Mouse (Mus musculus): Measurements from ENCODE around the gene Zfp974. TPM values are rescaled to one million over a fixed set of nuclear protein-coding genes. Genes with fewer than 3 reads are reported as not detected.
"Not testable (repeated sequence)": the region's sequence is repeated elsewhere in the genome, so short reads cannot be mapped to it uniquely, and the experiment has no call there.

Zfp974 gene
- polyA plus RNA-seq, 2 experiments: 0.55 to 0.80 TPM

- no peak overlapping the region for H3K4me2 ChIP-seq (ENCODE audit: low read depth)
- no peak for TF ChIP-seq EP300 (IDR thresholded peaks at IDR 0.05; ENCODE audit: low read depth)
- TF ChIP-seq CTCF (IDR thresholded peaks at IDR 0.05; ENCODE audit: low read depth): no peak
- H3K4me3 ChIP-seq (ENCODE audit: insufficient read depth in 1 of 2, low read depth in 2 of 2, low read length in 2 of 2): no peak overlapping the region
- no peak for DNase-seq (ENCODE audit: low read depth in 3 of 3, low spot score in 3 of 3)
- no peak for ATAC-seq (ENCODE audit: insufficient read depth)
- H3K27me3 ChIP-seq (ENCODE audit: control insufficient read depth, insufficient read depth, low read length): no peaks in the 10 kb centered on the region
- H3K4me1 ChIP-seq (replicated peaks; ENCODE audit: control insufficient read depth in 2 of 2, insufficient read depth in 2 of 2, low read length in 1 of 2): no peaks in the 10 kb centered on the region
- WGBS (ENCODE audit: insufficient replicate concordance): 54% methylated on average over 11 of the region's 11 CpGs
- H3K9me3 ChIP-seq (ENCODE audit: control insufficient read depth, low read length): no peaks in the 10 kb centered on the region
- no peak overlapping the region for H3K9ac ChIP-seq (replicated peaks)
- H3K36me3 ChIP-seq (replicated peaks; ENCODE audit: control insufficient read depth, insufficient read depth, low read depth): no peaks in the 10 kb centered on the region
- no peak overlapping the region for H3K27ac ChIP-seq
These were observed 24.0 kb downstream of the Zfp974 start for GRCm38 (mm10) chr7:27905061-27905848.

GRCm38 (mm10) chr7:27900601-27901000 lies 28.7 kb downstream of the Zfp974 start:
- 60% methylated on average over 4 of the region's 4 CpGs for WGBS (ENCODE audit: insufficient replicate concordance)
- no peak overlapping the region for H3K4me3 ChIP-seq (ENCODE audit: insufficient read depth in 1 of 2, low read depth in 2 of 2, low read length in 2 of 2)
- DNase-seq (ENCODE audit: low read depth in 3 of 3, low spot score in 3 of 3): no peak
- H3K4me2 ChIP-seq (ENCODE audit: low read depth): no peak overlapping the region
- no peak overlapping the region for H3K27ac ChIP-seq
- H3K4me1 ChIP-seq (replicated peaks; ENCODE audit: control insufficient read depth in 2 of 2, insufficient read depth in 2 of 2, low read length in 1 of 2): no peaks in the 10 kb centered on the region
- TF ChIP-seq CTCF (IDR thresholded peaks at IDR 0.05; ENCODE audit: low read depth): no peak
- no peak for TF ChIP-seq EP300 (IDR thresholded peaks at IDR 0.05; ENCODE audit: low read depth)
- no peaks in the 10 kb centered on the region for H3K27me3 ChIP-seq (ENCODE audit: control insufficient read depth, insufficient read depth, low read length)
- no peaks in the 10 kb centered on the region for H3K9me3 ChIP-seq (ENCODE audit: control insufficient read depth, low read length)
- no peak for ATAC-seq (ENCODE audit: insufficient read depth)
- H3K9ac ChIP-seq (replicated peaks): no peak overlapping the region
- H3K36me3 ChIP-seq (replicated peaks; ENCODE audit: control insufficient read depth, insufficient read depth, low read depth): no peaks in the 10 kb centered on the region

GRCm38 (mm10) chr7:27881721-27882120 lies 47.5 kb downstream of the Zfp974 start:
- 81% methylated on average over 4 of the region's 4 CpGs for WGBS (ENCODE audit: insufficient replicate concordance)
- H3K4me2 ChIP-seq (ENCODE audit: low read depth): no peak overlapping the region
- no peak for TF ChIP-seq EP300 (IDR thresholded peaks at IDR 0.05; ENCODE audit: low read depth)
- TF ChIP-seq CTCF (IDR thresholded peaks at IDR 0.05; ENCODE audit: low read depth): no peak
- ATAC-seq (ENCODE audit: insufficient read depth): no peak
- H3K36me3 ChIP-seq (replicated peaks; ENCODE audit: control insufficient read depth, insufficient read depth, low read depth): peaks cover 3% of the 10 kb centered on the region; the same call in 1 of the 2 replicates
- H3K9ac ChIP-seq (replicated peaks): no peak overlapping the region
- H3K9me3 ChIP-seq (ENCODE audit: control insufficient read depth, low read length): 0 out of 2 replicates have a peak, but pooled peaks cover 2% of the 10 kb centered on the region
- no peak overlapping the region for H3K27ac ChIP-seq
- no peaks in the 10 kb centered on the region for H3K4me1 ChIP-seq (replicated peaks; ENCODE audit: control insufficient read depth in 2 of 2, insufficient read depth in 2 of 2, low read length in 1 of 2)
- no peak overlapping the region for H3K4me3 ChIP-seq (ENCODE audit: insufficient read depth in 1 of 2, low read depth in 2 of 2, low read length in 2 of 2)
- DNase-seq (ENCODE audit: low read depth in 3 of 3, low spot score in 3 of 3): no peak
- H3K27me3 ChIP-seq (ENCODE audit: control insufficient read depth, insufficient read depth, low read length): no peaks in the 10 kb centered on the region

DNA sequence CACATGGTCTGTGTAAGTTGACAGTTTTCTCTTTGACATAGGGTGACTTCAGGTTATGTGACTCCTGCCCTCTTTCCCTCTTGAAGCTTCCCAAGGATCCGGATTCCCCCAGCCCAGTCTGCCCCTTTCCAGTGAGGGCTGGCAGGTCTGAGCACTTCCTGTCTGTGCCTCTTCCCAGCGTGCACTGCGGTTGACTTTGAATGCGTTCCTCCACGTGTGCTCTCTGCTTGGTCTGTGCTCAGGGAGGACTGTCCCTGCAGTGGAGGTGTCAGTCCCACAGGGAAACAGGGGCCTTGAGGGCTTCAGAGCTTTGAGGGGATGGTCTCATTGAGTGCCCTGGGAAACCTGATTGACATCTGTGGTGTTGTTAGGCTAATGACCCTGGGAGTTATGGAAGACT lies 66.7 kb downstream of the Zfp974 start:
- not testable (repeated sequence) for H3K4me3 ChIP-seq (ENCODE audit: insufficient read depth in 1 of 2, low read depth in 2 of 2, low read length in 2 of 2); H3K27me3 ChIP-seq (ENCODE audit: control insufficient read depth, insufficient read depth, low read length); H3K9me3 ChIP-seq (ENCODE audit: control insufficient read depth, low read length); H3K4me2 ChIP-seq (ENCODE audit: low read depth); DNase-seq (ENCODE audit: low read depth in 3 of 3, low spot score in 3 of 3); H3K36me3 ChIP-seq (replicated peaks; ENCODE audit: control insufficient read depth, insufficient read depth, low read depth); ATAC-seq (ENCODE audit: insufficient read depth); H3K27ac ChIP-seq; H3K9ac ChIP-seq (replicated peaks)
- WGBS (ENCODE audit: insufficient replicate concordance): 64% methylated on average over 4 of the region's 5 CpGs
- H3K4me1 ChIP-seq (replicated peaks; ENCODE audit: control insufficient read depth in 2 of 2, insufficient read depth in 2 of 2, low read length in 1 of 2): peaks cover 4 to 18% of the 10 kb centered on the region in 2 experiments; a peak in 2 of 4 replicates

DNA sequence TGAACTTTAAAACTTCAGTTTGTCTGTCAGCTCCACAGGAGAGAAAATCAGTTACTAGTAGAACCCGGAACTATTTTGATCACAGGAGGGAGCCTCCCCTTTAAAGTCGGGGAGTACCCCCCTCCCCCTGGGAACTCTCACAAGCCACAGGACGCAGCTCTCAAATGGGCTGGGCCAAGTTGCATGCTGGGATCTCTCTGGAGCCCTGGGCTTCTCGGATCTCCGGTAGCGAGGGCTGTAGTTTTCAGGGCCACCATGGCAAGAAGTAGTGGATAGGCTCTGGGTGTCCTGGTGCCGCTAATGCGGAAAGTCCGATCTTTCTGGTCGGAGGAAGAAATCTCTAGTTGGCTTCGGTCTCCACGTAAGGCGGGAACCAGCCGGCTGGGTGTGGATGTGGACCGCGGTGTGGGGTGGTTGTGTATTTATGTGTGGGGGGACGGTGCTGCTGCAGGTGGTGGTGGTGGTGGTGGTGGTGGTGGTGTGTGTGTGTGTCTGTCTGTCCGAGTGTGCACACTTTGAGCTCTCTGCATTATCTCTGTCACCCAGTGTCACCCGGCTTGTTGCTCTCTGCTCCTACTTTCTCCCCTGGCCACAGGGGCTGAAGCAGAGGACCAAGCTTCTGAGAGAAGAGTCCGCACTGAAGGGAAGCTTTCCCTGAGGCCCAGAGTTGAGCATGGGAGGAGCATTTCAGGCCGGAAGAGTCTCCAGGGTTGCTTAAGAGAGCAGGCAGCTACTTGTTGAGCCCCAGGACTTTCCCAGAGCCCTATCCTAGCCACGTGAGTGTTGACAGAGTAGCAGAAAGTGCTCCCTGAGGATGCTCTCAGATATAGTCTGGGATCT lies 68.6 kb downstream of the Zfp974 start:
- peak overlapping the region; percentile 68 for H3K4me2 ChIP-seq (ENCODE audit: low read depth)
- H3K4me3 ChIP-seq (ENCODE audit: insufficient read depth in 1 of 2, low read depth in 2 of 2, low read length in 2 of 2): peak overlapping the region; percentile 59 to 91
- H3K9ac ChIP-seq (replicated peaks): peak overlapping the region; percentile 64
- TF ChIP-seq CTCF (IDR thresholded peaks at IDR 0.05; ENCODE audit: low read depth) (no peak), EP300 (IDR thresholded peaks at IDR 0.05; ENCODE audit: low read depth) (no peak)
- under 1% methylated on average over 22 of the region's 22 CpGs for WGBS (ENCODE audit: insufficient replicate concordance)
- DNase-seq (ENCODE audit: low read depth in 3 of 3, low spot score in 3 of 3) (peak; percentile 50 to 70 (median 52)), ATAC-seq (ENCODE audit: insufficient read depth) (peak; percentile 87)
- peak overlapping the region; percentile 50 for H3K27ac ChIP-seq
- H3K4me1 ChIP-seq (replicated peaks; ENCODE audit: control insufficient read depth in 2 of 2, insufficient read depth in 2 of 2, low read length in 1 of 2): peaks cover 4 to 18% of the 10 kb centered on the region in 2 experiments; a peak in 2 of 4 replicates
- H3K27me3 ChIP-seq (ENCODE audit: control insufficient read depth, insufficient read depth, low read length): no peaks in the 10 kb centered on the region
- H3K36me3 ChIP-seq (replicated peaks; ENCODE audit: control insufficient read depth, insufficient read depth, low read depth): no peaks in the 10 kb centered on the region
- no peaks in the 10 kb centered on the region for H3K9me3 ChIP-seq (ENCODE audit: control insufficient read depth, low read length)

Measured in liver, embryonic 14.5 days (tissue).